Mouse (Mus musculus): ENCODE measurements around the gene Trpm3.

Trpm3 gene

GRCm38 (mm10) chr19:22922871-22923670, 784.2 kb downstream of the Trpm3 start:
- DNase-seq (ENCODE audit: low spot score in 2 of 2) = no peak

DNA sequence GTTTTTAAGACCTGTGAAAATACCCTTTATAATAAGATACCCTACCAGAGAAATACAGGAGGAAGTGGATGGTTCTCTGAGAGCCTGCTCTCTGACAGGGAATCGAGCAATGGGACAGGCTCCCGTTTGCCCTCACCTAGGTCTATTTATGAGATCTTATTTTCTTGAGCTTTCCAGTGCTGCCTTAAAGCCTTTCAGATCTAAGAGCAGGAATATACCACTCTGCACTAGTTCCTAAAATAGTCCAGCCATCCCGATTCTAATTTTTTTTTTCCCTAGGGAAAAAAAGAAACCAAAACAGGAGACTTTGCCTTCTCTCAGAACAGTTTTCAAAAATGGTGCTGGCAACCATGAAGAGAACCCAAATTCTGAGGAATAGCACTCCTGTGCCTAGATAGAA, 786.4 kb downstream of the Trpm3 start:
- DNase-seq (ENCODE audit: low spot score in 2 of 2) = no peak

DNA sequence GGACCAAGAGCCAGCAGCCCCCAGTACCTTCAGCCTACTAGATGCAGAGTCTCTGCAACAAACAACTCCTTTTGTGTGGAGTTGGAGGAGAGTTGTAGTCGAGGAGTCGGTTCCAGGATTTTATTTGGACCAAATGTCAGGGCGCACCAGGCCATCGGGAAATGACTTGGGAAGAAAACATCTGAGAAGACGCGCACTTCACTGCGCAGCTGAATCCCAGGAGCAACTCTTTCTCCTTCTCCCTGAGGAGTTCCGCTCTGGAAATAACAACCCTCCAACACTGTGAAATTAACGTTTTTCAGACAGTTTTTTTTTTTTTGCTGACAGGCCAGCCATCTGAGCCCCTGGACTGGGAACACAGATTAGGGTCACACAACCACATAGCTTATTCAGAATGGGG, 787.9 kb downstream of the Trpm3 start:
- no peak for DNase-seq (ENCODE audit: low spot score in 2 of 2)

GRCm38 (mm10) chr19:22928366-22928765, 789.5 kb downstream of the Trpm3 start:
- DNase-seq (ENCODE audit: low spot score in 2 of 2) = no peak

DNA sequence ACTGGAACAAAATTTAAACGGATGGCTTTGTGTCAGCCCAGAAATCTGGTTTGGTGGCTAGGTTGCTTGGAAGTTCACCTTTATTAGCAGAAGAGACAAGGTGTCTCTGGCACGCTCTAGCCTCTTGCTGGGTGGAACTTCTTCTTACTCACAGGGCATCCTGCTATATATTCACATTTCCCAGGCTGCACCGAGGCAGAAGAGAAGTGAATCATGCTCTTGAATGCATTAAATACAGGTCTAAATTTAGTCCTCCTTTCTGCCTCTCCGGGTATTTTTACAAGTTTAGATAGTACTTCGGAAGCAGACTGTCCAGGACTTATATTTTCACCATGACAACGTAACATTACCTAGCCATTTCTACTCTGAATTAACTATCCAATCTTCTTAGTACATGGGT, 790.9 kb downstream of the Trpm3 start:
- DNase-seq (ENCODE audit: low spot score in 2 of 2) = no peak

GRCm38 (mm10) chr19:22930368-22930834, 791.6 kb downstream of the Trpm3 start:
- DNase-seq (ENCODE audit: low spot score in 2 of 2) = peak; percentile 27 to 66

GRCm38 (mm10) chr19:22931006-22931405, 792.2 kb downstream of the Trpm3 start:
- DNase-seq (ENCODE audit: low spot score in 2 of 2) = no peak

DNA sequence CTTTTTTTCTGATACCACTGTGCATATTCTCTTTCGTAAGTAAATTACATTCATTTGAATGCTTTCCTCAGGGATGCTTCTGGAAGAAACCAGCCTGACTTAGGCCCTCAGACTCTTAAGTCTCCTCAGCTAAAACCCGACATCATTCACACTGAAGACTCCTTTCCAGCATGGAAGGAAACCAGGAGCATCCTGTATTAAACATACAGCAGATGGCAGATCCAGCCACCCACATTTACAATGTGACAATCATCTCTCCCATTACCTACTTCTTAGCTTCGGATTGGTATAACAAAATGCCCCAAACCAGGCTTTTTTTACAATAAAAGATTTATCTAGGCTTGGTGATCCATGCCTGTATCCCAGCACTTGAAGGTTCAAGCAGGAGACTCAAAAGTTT, 796.2 kb downstream of the Trpm3 start:
- no peak for DNase-seq (ENCODE audit: low spot score in 2 of 2)

- no peak for DNase-seq (ENCODE audit: low spot score in 2 of 2)
These were observed 800.2 kb downstream of the Trpm3 start for GRCm38 (mm10) chr19:22938848-22939724.

- DNase-seq (ENCODE audit: low spot score in 2 of 2) = no peak
These were observed 801.0 kb downstream of the Trpm3 start for GRCm38 (mm10) chr19:22939836-22940235.

DNA sequence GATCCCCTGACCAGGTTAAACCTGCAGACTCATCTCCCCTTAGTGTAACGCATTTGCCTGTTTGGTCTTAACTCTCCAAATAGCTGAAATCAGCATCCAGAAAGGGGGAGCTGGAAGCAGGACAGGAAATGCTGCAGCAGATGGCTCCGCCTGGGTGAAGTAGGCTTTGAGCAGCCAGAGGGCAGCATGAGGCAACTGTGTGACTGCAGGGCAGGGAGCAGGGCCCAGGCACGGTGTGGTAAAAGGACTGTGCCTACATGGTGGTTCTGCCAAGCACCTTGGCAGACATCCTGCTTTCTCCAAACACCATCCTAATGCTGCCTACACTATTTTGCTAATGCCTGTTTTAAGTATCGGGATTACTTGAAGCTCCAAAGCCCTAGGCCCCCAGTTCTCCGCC, 801.6 kb downstream of the Trpm3 start:
- peak; percentile 32 to 65 for DNase-seq (ENCODE audit: low spot score in 2 of 2)

- no peak for DNase-seq (ENCODE audit: low spot score in 2 of 2)
These were observed 802.1 kb downstream of the Trpm3 start for GRCm38 (mm10) chr19:22940956-22941355.

DNA sequence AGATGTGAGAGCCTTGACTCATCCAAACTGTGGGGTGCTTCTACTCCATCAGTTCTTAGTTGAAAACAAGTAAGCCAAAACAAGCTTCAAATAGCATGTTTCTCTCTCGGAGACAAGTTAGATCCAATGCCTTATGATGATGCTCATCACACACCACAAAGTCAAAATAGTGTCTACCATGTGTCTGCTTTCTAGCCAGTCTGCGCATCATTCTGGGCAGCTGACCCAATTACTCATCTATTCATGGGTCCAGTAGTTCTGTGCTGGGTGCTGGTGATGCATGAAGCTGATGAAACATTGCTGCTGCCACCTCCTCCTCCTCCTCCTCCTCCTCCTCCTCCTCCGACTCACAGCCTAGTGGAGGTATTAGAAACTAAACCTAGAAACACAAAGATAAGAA, 813.6 kb downstream of the Trpm3 start:
- no peak for DNase-seq (ENCODE audit: low spot score in 2 of 2)

- no peak for DNase-seq (ENCODE audit: low spot score in 2 of 2)
These were observed 814.3 kb downstream of the Trpm3 start for GRCm38 (mm10) chr19:22953191-22953590.

DNA sequence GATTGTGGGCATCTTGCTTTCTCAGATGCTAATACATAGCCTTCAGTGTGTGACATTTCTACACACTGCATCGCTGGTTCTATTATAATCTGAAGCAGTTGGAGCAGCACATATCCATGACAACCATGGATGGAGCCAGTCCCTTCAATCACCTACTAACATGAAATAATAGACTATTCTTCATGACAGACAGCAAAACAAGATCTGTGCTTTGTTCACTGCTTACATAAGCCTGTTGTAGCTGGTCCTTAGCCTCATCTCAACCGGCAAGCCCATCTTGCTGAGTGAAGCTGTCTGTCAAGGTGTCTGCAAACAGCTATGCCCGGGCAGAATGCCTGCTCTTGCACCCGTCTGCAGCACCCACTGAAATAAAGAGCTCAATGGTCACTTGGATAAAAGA, 819.6 kb downstream of the Trpm3 start:
- DNase-seq (ENCODE audit: low spot score in 2 of 2) = no peak

GRCm38 (mm10) chr19:22960450-22961265, 821.8 kb downstream of the Trpm3 start:
- DNase-seq (ENCODE audit: low spot score in 2 of 2) = no peak

DNA sequence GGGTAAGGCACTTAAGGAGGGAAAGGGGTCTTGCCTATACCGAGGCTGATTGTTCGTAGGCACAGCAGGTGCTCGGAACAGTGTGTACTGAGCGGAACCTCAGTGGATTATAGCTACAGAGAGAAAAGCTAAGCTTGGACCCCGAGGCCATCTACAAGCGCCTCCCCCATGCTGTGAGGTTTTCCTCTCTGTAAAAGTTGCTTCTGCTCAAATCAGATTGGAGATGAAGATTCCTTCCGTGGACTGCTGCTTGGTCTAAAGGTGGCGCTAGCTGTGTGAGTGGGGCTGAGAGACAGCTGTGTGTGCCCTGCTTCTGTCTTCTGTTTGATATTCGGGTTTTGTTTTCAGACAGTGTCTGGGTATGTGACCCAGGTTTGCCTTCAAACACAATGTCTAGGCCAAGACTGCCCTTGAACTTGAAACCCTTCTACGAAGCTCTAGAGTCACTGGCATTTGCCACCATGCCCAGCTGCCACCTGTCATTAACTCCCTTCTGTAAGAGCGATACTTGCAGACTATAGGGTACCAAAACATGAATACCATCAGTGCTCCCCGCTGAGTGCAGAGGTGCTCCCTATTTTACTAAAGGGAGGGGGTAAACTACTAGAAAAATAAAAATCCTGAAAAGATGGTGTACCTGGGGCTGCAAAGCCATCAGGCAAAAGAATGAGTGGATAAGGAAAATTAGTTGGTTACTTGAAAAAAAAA, 823.3 kb downstream of the Trpm3 start:
- no peak for DNase-seq (ENCODE audit: low spot score in 2 of 2)

GRCm38 (mm10) chr19:22962731-22963130, 823.9 kb downstream of the Trpm3 start:
- no peak for DNase-seq (ENCODE audit: low spot score in 2 of 2)

- DNase-seq (ENCODE audit: low spot score in 2 of 2) = no peak
These were observed 825.0 kb downstream of the Trpm3 start for GRCm38 (mm10) chr19:22963726-22964398.

GRCm38 (mm10) chr19:22965470-22965869, 826.6 kb downstream of the Trpm3 start:
- DNase-seq (ENCODE audit: low spot score in 2 of 2) = no peak

DNA sequence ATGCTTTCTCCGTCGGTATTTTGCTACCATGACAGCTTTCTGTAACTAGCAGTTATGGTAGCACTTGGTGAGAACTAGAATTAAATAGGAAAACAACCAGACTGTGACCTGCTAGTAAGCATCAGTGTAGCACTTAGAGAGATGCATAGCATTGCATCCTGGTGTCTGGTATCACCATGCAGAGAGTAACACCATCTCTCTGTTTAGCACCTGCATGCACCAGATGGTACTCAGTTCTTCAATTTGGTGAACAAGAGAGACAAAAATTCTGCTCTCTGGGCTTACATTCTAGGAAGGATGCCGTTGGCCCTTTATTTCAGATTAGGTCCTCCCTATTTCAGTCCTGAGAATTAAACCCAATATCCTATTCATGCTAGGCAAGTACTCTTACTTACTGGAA, 834.4 kb downstream of the Trpm3 start:
- peak in 1 of 2 experiments; percentile 23 for DNase-seq (ENCODE audit: low spot score in 2 of 2)

All from urinary bladder, postnatal 4 days (tissue).